Mouse (Mus musculus): Measurements from ENCODE around the gene Chrna10. TPM values are rescaled to one million over a fixed set of nuclear protein-coding genes. Genes with fewer than 3 reads are reported as not detected.

Chrna10 gene
- polyA plus RNA-seq, 1 experiment from 2014 or later: 0.27 TPM

- under 1% methylated on average over 56 of the region's 56 CpGs for WGBS
- H3K9me3 ChIP-seq (ENCODE audit: control insufficient read depth, low read length): no peaks in the 10 kb centered on the region
- H3K27me3 ChIP-seq (ENCODE audit: control insufficient read depth, insufficient read depth, low read length): no peaks in the 10 kb centered on the region
- peak within 1 kb of the TSS; percentile 75 for H3K4me2 ChIP-seq (replicated peaks)
- peak within 1 kb of the TSS; percentile 83 for H3K27ac ChIP-seq
- DNase-seq (ENCODE audit: low spot score) (peak; percentile 88), ATAC-seq (ENCODE audit: low FRiP score) (peak; percentile 99)
- no peaks in the 10 kb centered on the region for H3K36me3 ChIP-seq (replicated peaks; ENCODE audit: control insufficient read depth, insufficient read depth)
- peak within 1 kb of the TSS; percentile 65 for H3K4me3 ChIP-seq (replicated peaks; ENCODE audit: low read length)
- peaks cover 22% of the 10 kb centered on the region for H3K4me1 ChIP-seq (replicated peaks; ENCODE audit: control insufficient read depth, insufficient read depth, low read length)
- peak within 1 kb of the TSS; percentile 70 for H3K9ac ChIP-seq
These were observed 51.4 kb downstream of the Chrna10 start, which contains the start of the genes Rnf121, Xndc1 and Xntrpc for GRCm38 (mm10) chr7:102065046-102065891. Gene Rnf121 (minus strand): TSS chr7:102065469. Gene Xndc1 (plus strand): TSS chr7:102065511. Gene Xntrpc (plus strand): TSS chr7:102065713.

- WGBS: under 1% methylated on average over 9 of the region's 9 CpGs
- peak overlapping the region; percentile 65 for H3K4me3 ChIP-seq (replicated peaks; ENCODE audit: low read length)
- peak overlapping the region; percentile 70 for H3K9ac ChIP-seq
- H3K4me2 ChIP-seq (replicated peaks): peak overlapping the region; percentile 75
- H3K4me1 ChIP-seq (replicated peaks; ENCODE audit: control insufficient read depth, insufficient read depth, low read length): peaks cover 22% of the 10 kb centered on the region
- peaks cover 4% of the 10 kb centered on the region; the same call in 1 of the 2 replicates for H3K36me3 ChIP-seq (replicated peaks; ENCODE audit: control insufficient read depth, insufficient read depth)
- no peak for DNase-seq (ENCODE audit: low spot score)
- peak overlapping the region; percentile 83 for H3K27ac ChIP-seq
- no peaks in the 10 kb centered on the region for H3K27me3 ChIP-seq (ENCODE audit: control insufficient read depth, insufficient read depth, low read length)
- peak; percentile 51 for ATAC-seq (ENCODE audit: low FRiP score)
- no peaks in the 10 kb centered on the region for H3K9me3 ChIP-seq (ENCODE audit: control insufficient read depth, low read length)
These were observed 52.0 kb downstream of the Chrna10 start for GRCm38 (mm10) chr7:102064655-102065045.

- DNase-seq (ENCODE audit: low spot score): no peak
- H3K9ac ChIP-seq: peak overlapping the region; percentile 70; the same call in 1 of the 2 replicates
- no peaks in the 10 kb centered on the region for H3K27me3 ChIP-seq (ENCODE audit: control insufficient read depth, insufficient read depth, low read length)
- H3K4me2 ChIP-seq (replicated peaks): peak overlapping the region; percentile 75
- H3K4me1 ChIP-seq (replicated peaks; ENCODE audit: control insufficient read depth, insufficient read depth, low read length): peaks cover 22% of the 10 kb centered on the region
- 93% methylated on average over 9 of the region's 9 CpGs for WGBS
- no peaks in the 10 kb centered on the region for H3K9me3 ChIP-seq (ENCODE audit: control insufficient read depth, low read length)
- H3K36me3 ChIP-seq (replicated peaks; ENCODE audit: control insufficient read depth, insufficient read depth): peaks cover 11% of the 10 kb centered on the region
- H3K27ac ChIP-seq: no peak overlapping the region
- peak overlapping the region; percentile 65 for H3K4me3 ChIP-seq (replicated peaks; ENCODE audit: low read length)
- no peak for ATAC-seq (ENCODE audit: low FRiP score)
These were observed 52.7 kb downstream of the Chrna10 start for GRCm38 (mm10) chr7:102063891-102064290.

- Histone ChIP-seq H3K9me3 (ENCODE audit: control insufficient read depth, low read length) (no peaks in the 10 kb centered on the region), H3K4me1 (replicated peaks; ENCODE audit: control insufficient read depth, insufficient read depth, low read length) (peaks cover 22% of the 10 kb centered on the region), H3K27me3 (ENCODE audit: control insufficient read depth, insufficient read depth, low read length) (no peaks in the 10 kb centered on the region), H3K4me2 (replicated peaks) (no peak overlapping the region), H3K36me3 (replicated peaks; ENCODE audit: control insufficient read depth, insufficient read depth) (peaks cover 22% of the 10 kb centered on the region), H3K27ac (no peak overlapping the region), H3K9ac (no peak overlapping the region), H3K4me3 (replicated peaks; ENCODE audit: low read length) (no peak overlapping the region)
- 98% methylated on average over 1 of the region's 1 CpGs for WGBS
- ATAC-seq (ENCODE audit: low FRiP score) (no peak), DNase-seq (ENCODE audit: low spot score) (no peak)
These were observed 54.4 kb downstream of the Chrna10 start for GRCm38 (mm10) chr7:102062203-102062602.

- Histone ChIP-seq H3K9ac (no peak overlapping the region), H3K27ac (no peak overlapping the region), H3K27me3 (ENCODE audit: control insufficient read depth, insufficient read depth, low read length) (no peaks in the 10 kb centered on the region), H3K36me3 (replicated peaks; ENCODE audit: control insufficient read depth, insufficient read depth) (peaks cover 29% of the 10 kb centered on the region), H3K4me3 (replicated peaks; ENCODE audit: low read length) (no peak overlapping the region), H3K9me3 (ENCODE audit: control insufficient read depth, low read length) (no peaks in the 10 kb centered on the region), H3K4me2 (replicated peaks) (no peak overlapping the region), H3K4me1 (replicated peaks; ENCODE audit: control insufficient read depth, insufficient read depth, low read length) (peaks cover 20% of the 10 kb centered on the region)
- 94% methylated on average over 3 of the region's 3 CpGs for WGBS
- ATAC-seq (ENCODE audit: low FRiP score) (no peak), DNase-seq (ENCODE audit: low spot score) (no peak)
These were observed 55.3 kb downstream of the Chrna10 start for GRCm38 (mm10) chr7:102061353-102061752.

Other genes starting within 250 kb of the Chrna10 start
- 43.0 and 69.7 TPM in 2 replicates for gene Folr1, start 246.0 kb downstream of the Chrna10 start, polyA plus RNA-seq (2014; fragmentation: Nextera tagmentation; extraction: Ambion mirVana)
- 135 and 144 TPM in 2 replicates for gene Lamtor1, start 210.9 kb downstream of the Chrna10 start, polyA plus RNA-seq (2014; fragmentation: Nextera tagmentation; extraction: Ambion mirVana)
- 0.21 and 0.33 TPM in 2 replicates for gene Tomt, start 210.5 kb downstream of the Chrna10 start, polyA plus RNA-seq (2014; fragmentation: Nextera tagmentation; extraction: Ambion mirVana)
- 12.5 and 15.2 TPM in 2 replicates for gene Lrrc51, start 182.9 kb downstream of the Chrna10 start, polyA plus RNA-seq (2014; fragmentation: Nextera tagmentation; extraction: Ambion mirVana)
- gene Numa1, start 182.7 kb downstream of the Chrna10 start, polyA plus RNA-seq (2014; fragmentation: Nextera tagmentation; extraction: Ambion mirVana): 50.0 and 50.8 TPM in 2 replicates
- 3.0 and 3.5 TPM in 2 replicates for gene Il18bp, start 98.1 kb downstream of the Chrna10 start, polyA plus RNA-seq (2014; fragmentation: Nextera tagmentation; extraction: Ambion mirVana)
- gene Rnf121, start 51.4 kb downstream of the Chrna10 start, polyA plus RNA-seq (2014; fragmentation: Nextera tagmentation; extraction: Ambion mirVana): 33.1 and 33.4 TPM in 2 replicates
- gene Xndc1, start 51.3 kb downstream of the Chrna10 start, polyA plus RNA-seq (2014; fragmentation: Nextera tagmentation; extraction: Ambion mirVana): 18.4 and 19.0 TPM in 2 replicates
- gene Xntrpc, start 51.1 kb downstream of the Chrna10 start, polyA plus RNA-seq (2014; fragmentation: Nextera tagmentation; extraction: Ambion mirVana): 1.0 and 1.2 TPM in 2 replicates
- gene Trpc2, start 33.7 kb downstream of the Chrna10 start, polyA plus RNA-seq (2014; fragmentation: Nextera tagmentation; extraction: Ambion mirVana): not detected in 2 replicates
- 0.29 TPM in 1 of 2 replicates, not detected in the other for gene Art1, start 15.1 kb downstream of the Chrna10 start, polyA plus RNA-seq (2014; fragmentation: Nextera tagmentation; extraction: Ambion mirVana)
- 0.19 TPM in 1 of 2 replicates, not detected in the other for gene Art5, start 7.3 kb downstream of the Chrna10 start, polyA plus RNA-seq (2014; fragmentation: Nextera tagmentation; extraction: Ambion mirVana)
- 24.4 and 25.8 TPM in 2 replicates for gene Nup98, start 93.3 kb upstream of the Chrna10 start, polyA plus RNA-seq (2014; fragmentation: Nextera tagmentation; extraction: Ambion mirVana)
- gene Pgap2, start 93.4 kb upstream of the Chrna10 start, polyA plus RNA-seq (2014; fragmentation: Nextera tagmentation; extraction: Ambion mirVana): 63.9 and 65.0 TPM in 2 replicates
- 20.3 and 20.5 TPM in 2 replicates for gene Rhog, start 139.2 kb upstream of the Chrna10 start, polyA plus RNA-seq (2014; fragmentation: Nextera tagmentation; extraction: Ambion mirVana)
- gene Stim1, start 151.0 kb upstream of the Chrna10 start, polyA plus RNA-seq (2014; fragmentation: Nextera tagmentation; extraction: Ambion mirVana): 15.2 and 15.4 TPM in 2 replicates

All from hindbrain, embryonic 14.5 days (tissue).